Mouse (Mus musculus) thymus, adult 2 months (tissue): ENCODE data around the gene Bmp2k.

Experiments
- CTCF ChIP-seq: fragments of 200-500 bp; IDR thresholded peaks from 2 replicates; pipeline ENCODE4 v1.5.1; 2012; ENCODE audit warnings: mild to moderate bottlenecking, control low read depth, low read length, moderate library complexity, borderline replicate concordance; ENCODE audit not compliant: control insufficient read depth, poor library complexity, insufficient read depth; ENCODE audit errors: extremely low read depth
- POLR2A ChIP-seq: fragments of 200-500 bp; IDR thresholded peaks from 2 replicates; pipeline ENCODE4 v1.6.1; 2012; ENCODE audit warnings: mild to moderate bottlenecking, low read length, control low read depth, moderate library complexity; ENCODE audit not compliant: control insufficient read depth, poor library complexity, insufficient read depth; ENCODE audit errors: extremely low read depth

- TF ChIP-seq POLR2A = no peak
- no peak for TF ChIP-seq CTCF
Observed at GRCm38 (mm10) chr5:97045260-97045659, 47.8 kb downstream of the Bmp2k start.
